Mouse (Mus musculus) cerebellum, adult 2 months (tissue): ENCODE data around the gene Sh2d3c. TPM values are rescaled to one million over a fixed set of nuclear protein-coding genes. Genes with fewer than 3 reads are reported as not detected.

Experiments used
- DNase-seq, 2 experiments: peaks; one replicate each; pipeline ENCODE4 v3.0.0; 2021
- H3K27ac ChIP-seq: fragments of 200-500 bp; 2 replicates; pipeline ENCODE4 v1.5.1; 2012; ENCODE audit warnings: low read length, control low read depth, inconsistent platforms; ENCODE audit not compliant: insufficient read depth
- H3K27me3 ChIP-seq: fragments of 200-500 bp; 2 replicates; pipeline ENCODE4 v1.6.1; 2012; ENCODE audit warnings: inconsistent platforms, mild to moderate bottlenecking, low read length, moderate library complexity; ENCODE audit not compliant: control insufficient read depth, insufficient read depth
- H3K4me1 ChIP-seq: fragments of 200-500 bp; 2 replicates; pipeline ENCODE4 v1.6.1; 2011; ENCODE audit warnings: low read length; ENCODE audit not compliant: control insufficient read depth, insufficient read depth
- H3K4me3 ChIP-seq: fragments of 200-500 bp; replicated peaks from 2 replicates; pipeline ENCODE3; 2011; ENCODE audit warnings: mild to moderate bottlenecking, low read depth, low read length, control low read depth; ENCODE audit not compliant: insufficient read depth
- CTCF ChIP-seq: fragments of 200-500 bp; IDR thresholded peaks from 2 replicates; pipeline ENCODE4 v1.5.1; 2011; ENCODE audit warnings: low read depth, mild to moderate bottlenecking, control low read depth, low read length, moderate library complexity, borderline replicate concordance; ENCODE audit not compliant: insufficient read depth
- POLR2A ChIP-seq: fragments of 200-500 bp; IDR thresholded peaks from 2 replicates; pipeline ENCODE4 v1.6.1; 2011; ENCODE audit warnings: low read length, control low read depth, borderline replicate concordance; ENCODE audit not compliant: insufficient read depth
- WGBS: fragments of 180-500 bp; shearing (Covaris S2); methylation state at CpG from one replicate; pipeline ENCODE4 v1.1.7; 2018; 5-methylcytosine and 5-hydroxymethylcytosine counted together
- polyA plus RNA-seq: library from polyadenylated mRNA; depleted of rRNA; stranded (reverse); fragments of >200 nt; gene quantifications from 2 replicates; pipeline ENCODE4 v1.2.3, GENCODE M21; 2012

Sh2d3c gene
- polyA plus RNA-seq, 1 experiment: 47.0 TPM

- no peak for TF ChIP-seq CTCF
- TF ChIP-seq POLR2A: no peak
- Histone ChIP-seq H3K4me3 (peak overlapping the region; percentile 77), H3K4me1 (peaks cover 2% of the 10 kb centered on the region; the same call in 1 of the 2 replicates), H3K27ac (peak overlapping the region; percentile 27; the same call in 1 of the 2 replicates), H3K27me3 (no peaks in the 10 kb centered on the region)
- 27% methylated on average over 9 of the region's 9 CpGs for WGBS
- no peak for DNase-seq
These were observed 9.4 kb upstream of the Sh2d3c start for GRCm38 (mm10) chr2:32711301-32712056.

GRCm38 (mm10) chr2:32712108-32712551 is 8.7 kb upstream of the Sh2d3c start:
- Histone ChIP-seq H3K4me3 (peak overlapping the region; percentile 77), H3K27me3 (no peaks in the 10 kb centered on the region), H3K4me1 (peaks cover 2% of the 10 kb centered on the region; the same call in 1 of the 2 replicates), H3K27ac (peak overlapping the region; percentile 27)
- TF ChIP-seq CTCF (no peak), POLR2A (no peak)
- under 1% methylated on average over 41 of the region's 41 CpGs for WGBS
- DNase-seq: no peak

DNA sequence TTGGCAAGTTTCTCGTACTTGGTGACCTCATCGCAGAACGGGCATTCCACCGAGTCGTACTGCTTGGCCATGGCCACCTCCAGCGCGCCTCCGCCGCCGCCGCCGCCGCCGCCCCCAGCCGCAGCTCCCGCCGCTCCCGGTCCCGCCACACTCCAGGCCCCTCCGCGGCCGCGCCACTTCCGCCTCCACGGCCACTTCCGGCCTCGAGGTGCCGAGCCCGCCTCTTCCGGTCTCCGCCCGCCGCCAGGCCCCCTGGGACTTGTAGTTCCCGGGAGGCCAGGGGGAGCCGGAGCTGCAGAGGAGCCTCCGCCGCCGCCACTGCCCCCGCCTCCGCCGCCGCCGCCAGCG is 8.3 kb upstream of the Sh2d3c start:
- no peaks in the 10 kb centered on the region for H3K27me3 ChIP-seq
- peak overlapping the region; percentile 86 for H3K4me3 ChIP-seq
- WGBS: under 1% methylated on average over 42 of the region's 44 CpGs
- H3K4me1 ChIP-seq: peaks cover 2% of the 10 kb centered on the region; the same call in 1 of the 2 replicates
- H3K27ac ChIP-seq: peak overlapping the region; percentile 100
- no peak for TF ChIP-seq CTCF
- no peak; the same call in 1 of the 2 replicates for TF ChIP-seq POLR2A
- DNase-seq: peak; percentile 95 to 97

DNA sequence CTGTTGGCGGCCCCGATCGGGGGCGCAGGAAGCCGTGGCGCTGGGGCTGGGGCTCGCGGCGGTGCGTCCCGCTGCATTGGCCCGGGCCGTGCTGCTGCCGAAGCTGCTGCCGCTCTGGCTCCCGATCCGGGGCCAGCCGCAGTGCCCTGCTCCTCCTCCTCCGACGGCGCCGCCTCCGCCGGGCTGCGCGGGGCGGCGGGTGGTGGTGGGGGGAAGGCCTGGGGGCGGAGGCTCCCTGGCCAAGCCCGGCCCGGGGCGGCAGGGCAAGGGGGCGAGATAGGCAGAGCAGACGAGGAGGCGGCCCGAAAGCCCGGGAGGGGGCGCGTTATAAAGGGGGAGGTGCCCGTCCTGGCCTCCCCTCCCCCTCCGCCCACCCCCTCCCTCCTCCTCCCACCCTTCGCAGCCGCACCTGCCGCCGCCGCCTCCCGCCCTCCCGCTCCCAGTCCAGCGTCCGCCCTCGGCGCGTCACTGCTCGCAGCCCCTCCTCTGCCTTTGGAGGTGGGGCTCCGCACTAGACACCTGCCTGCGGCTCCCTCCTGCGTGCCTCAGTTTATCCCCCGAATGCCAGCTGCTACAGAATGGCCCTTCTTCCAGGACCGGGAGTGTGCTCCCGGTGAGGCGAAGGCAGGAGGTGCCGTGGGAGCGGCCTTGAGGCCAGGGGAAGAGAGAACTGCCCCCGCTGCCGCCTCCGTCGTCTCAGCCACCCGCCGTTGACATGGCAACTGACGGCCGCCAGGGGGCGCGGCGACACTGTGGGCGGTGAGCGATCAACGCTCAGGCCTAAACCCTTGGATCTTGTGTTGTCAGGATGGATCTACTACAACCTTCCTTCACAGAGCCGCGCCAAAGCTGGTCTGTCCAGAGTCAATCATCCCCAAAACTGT is 7.7 kb upstream of the Sh2d3c start, which contains the start of gene Cdk9:
Gene Cdk9 (minus strand): TSS at position 143 of the 884 bp plus-strand sequence.
- TF ChIP-seq CTCF (peak; percentile 94), POLR2A (peak; percentile 66; the same call in 1 of the 2 replicates)
- peak within 1 kb of the TSS; percentile 86 for H3K4me3 ChIP-seq
- H3K27me3 ChIP-seq: no peaks in the 10 kb centered on the region
- 1% methylated on average over 61 of the region's 79 CpGs for WGBS
- H3K27ac ChIP-seq: peak within 1 kb of the TSS; percentile 100
- peak; percentile 94 to 98 for DNase-seq
- peaks cover 2% of the 10 kb centered on the region; the same call in 1 of the 2 replicates for H3K4me1 ChIP-seq

- peak in 1 of 2 experiments; percentile 40 for DNase-seq
- Histone ChIP-seq H3K4me3 (no peak overlapping the region), H3K27ac (peak overlapping the region; percentile 39), H3K4me1 (peaks cover 2% of the 10 kb centered on the region; the same call in 1 of the 2 replicates), H3K27me3 (no peaks in the 10 kb centered on the region)
- 62% methylated on average over 11 of the region's 11 CpGs for WGBS
- TF ChIP-seq CTCF (no peak), POLR2A (no peak)
These were observed 6.5 kb upstream of the Sh2d3c start for GRCm38 (mm10) chr2:32714117-32714986.

DNA sequence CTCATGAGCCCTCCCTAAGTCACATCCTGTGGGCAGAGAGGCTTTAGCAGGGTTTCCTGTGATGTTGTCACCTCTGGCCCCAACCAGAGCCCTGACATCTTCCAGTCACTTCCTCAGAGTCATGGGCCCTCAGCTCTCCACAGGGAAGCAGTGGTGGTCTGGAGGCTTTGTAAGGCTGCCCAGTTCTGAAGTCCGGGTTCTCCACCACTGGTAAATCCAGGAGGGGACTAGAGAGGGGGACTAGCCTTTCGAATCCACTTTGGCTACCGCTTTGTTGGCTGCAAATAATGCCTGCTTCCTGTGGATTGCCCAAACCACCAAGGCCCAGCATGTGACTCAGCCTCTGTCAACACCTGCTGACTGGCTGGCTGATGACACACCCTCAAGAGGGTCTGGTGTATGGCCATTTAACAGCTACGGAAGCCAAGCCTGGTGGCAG is 5.8 kb upstream of the Sh2d3c start:
- Histone ChIP-seq H3K4me1 (peaks cover 2% of the 10 kb centered on the region; the same call in 1 of the 2 replicates), H3K27me3 (no peaks in the 10 kb centered on the region), H3K27ac (no peak overlapping the region), H3K4me3 (no peak overlapping the region)
- WGBS: 71% methylated on average over 4 of the region's 4 CpGs
- DNase-seq: no peak
- TF ChIP-seq CTCF: no peak
- no peak for TF ChIP-seq POLR2A

DNA sequence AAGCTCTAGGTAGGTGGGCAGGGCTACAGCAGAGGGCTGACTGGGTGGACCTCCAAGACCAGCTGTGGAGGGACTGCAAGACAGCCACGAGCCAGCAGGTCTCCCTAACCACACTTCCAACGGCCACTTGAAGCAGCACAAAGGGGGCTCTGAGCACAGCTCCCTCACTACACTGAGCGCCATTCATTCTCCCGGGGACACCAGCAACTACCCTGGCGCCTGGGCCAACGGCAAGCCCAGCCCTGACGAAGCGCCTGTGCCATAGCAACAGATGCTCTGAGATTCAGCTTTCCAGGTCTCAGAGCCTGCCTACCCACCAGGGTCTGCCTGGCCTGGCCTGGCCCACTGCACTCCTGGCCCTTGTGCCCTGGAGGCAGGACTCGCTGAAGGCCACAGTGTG is 2.1 kb upstream of the Sh2d3c start:
- WGBS: 28% methylated on average over 9 of the region's 9 CpGs
- no peak for DNase-seq
- TF ChIP-seq POLR2A: no peak
- no peak for TF ChIP-seq CTCF
- no peak overlapping the region for H3K27ac ChIP-seq
- H3K27me3 ChIP-seq: no peaks in the 10 kb centered on the region
- H3K4me3 ChIP-seq: no peak overlapping the region
- H3K4me1 ChIP-seq: no peaks in the 10 kb centered on the region; the same call in 1 of the 2 replicates
